Mouse (Mus musculus) megakaryocyte progenitor cell, adult 5-6 weeks (primary cell): Measurements from ENCODE around the gene Gstp1. TPM values are rescaled to one million over a fixed set of nuclear protein-coding genes. Genes with fewer than 3 reads are reported as not detected.
"Not testable (repeated sequence)": the region's sequence is repeated elsewhere in the genome, so short reads cannot be mapped to it uniquely, and the experiment has no call there.

Source experiments
- ATAC-seq: replicated peaks from 2 replicates; pipeline ENCODE4 v1.8.0; 2016; ENCODE audit warnings: mild to moderate bottlenecking, moderate TSS enrichment, inconsistent platforms; ENCODE audit not compliant: poor library complexity
- total RNA-seq, 2 experiments: library from RNA; stranded (forward) in 1 of 2; stranded (reverse) in 1 of 2; fragments of 157-497, 149-512 nt in 1 of 2; fragments of 200-1000 nt in 1 of 2; gene quantifications; 2 replicates each; pipeline versions ENCODE4 v1.2.3 to v1.2.4; 2015 to 2017

Gstp1 gene
- total RNA-seq, 2 experiments from 2014 or later = 79.8 to 361 TPM

- ATAC-seq = no peak
Measured at GRCm38 (mm10) chr19:4060899-4061465, 23.2 kb upstream of the Gstp1 start.

GRCm38 (mm10) chr19:4060044-4060898 lies 22.5 kb upstream of the Gstp1 start:
- ATAC-seq = not testable (repeated sequence)

- peak; percentile 97 for ATAC-seq
Measured at GRCm38 (mm10) chr19:4059069-4059740, 21.4 kb upstream of the Gstp1 start, which contains the start of gene Gstp3. Gstp3 (minus strand) TSS chr19:4059569.

GRCm38 (mm10) chr19:4058581-4058980 lies 20.8 kb upstream of the Gstp1 start:
- no peak for ATAC-seq

- ATAC-seq = no peak
Measured at GRCm38 (mm10) chr19:4057962-4058361, 20.2 kb upstream of the Gstp1 start.

- ATAC-seq = no peak
Measured at GRCm38 (mm10) chr19:4057389-4057788, 19.6 kb upstream of the Gstp1 start.

- no peak for ATAC-seq
Measured at GRCm38 (mm10) chr19:4056727-4057126, 18.9 kb upstream of the Gstp1 start.

- no peak for ATAC-seq
Measured at GRCm38 (mm10) chr19:4055947-4056693, 18.3 kb upstream of the Gstp1 start.

- no peak for ATAC-seq
Measured at GRCm38 (mm10) chr19:4055216-4055946, 17.6 kb upstream of the Gstp1 start.

GRCm38 (mm10) chr19:4054613-4055012 lies 16.8 kb upstream of the Gstp1 start:
- ATAC-seq = no peak

- no peak for ATAC-seq
Measured at GRCm38 (mm10) chr19:4052516-4053030, 14.8 kb upstream of the Gstp1 start.

GRCm38 (mm10) chr19:4051741-4052515 lies 14.1 kb upstream of the Gstp1 start:
- ATAC-seq = 0 out of 2 replicates have a peak, but pooled peaks have one; percentile 47

- no peak for ATAC-seq
Measured at GRCm38 (mm10) chr19:4051016-4051415, 13.2 kb upstream of the Gstp1 start.

- not testable (repeated sequence) for ATAC-seq
Measured at GRCm38 (mm10) chr19:4049069-4049468, 11.3 kb upstream of the Gstp1 start.

- peak; percentile 65 for ATAC-seq
Measured at GRCm38 (mm10) chr19:4047859-4048258, 10.1 kb upstream of the Gstp1 start.

- peak; percentile 23; the same call in 1 of the 2 replicates for ATAC-seq
Measured at GRCm38 (mm10) chr19:4046866-4047254, 9.1 kb upstream of the Gstp1 start.

GRCm38 (mm10) chr19:4045966-4046865 lies 8.4 kb upstream of the Gstp1 start, which contains the start of gene Gstp2:
Gstp2 (minus strand) TSS chr19:4046023.
- peak; percentile 74 for ATAC-seq

- ATAC-seq = not testable (repeated sequence)
Measured at GRCm38 (mm10) chr19:4044109-4044508, 6.3 kb upstream of the Gstp1 start.
